Mouse (Mus musculus): ENCODE measurements around the gene Amz1.
A peak's percentile ranks its signal among the peaks of the same experiment; 100 is the strongest.

The Amz1 gene

DNA sequence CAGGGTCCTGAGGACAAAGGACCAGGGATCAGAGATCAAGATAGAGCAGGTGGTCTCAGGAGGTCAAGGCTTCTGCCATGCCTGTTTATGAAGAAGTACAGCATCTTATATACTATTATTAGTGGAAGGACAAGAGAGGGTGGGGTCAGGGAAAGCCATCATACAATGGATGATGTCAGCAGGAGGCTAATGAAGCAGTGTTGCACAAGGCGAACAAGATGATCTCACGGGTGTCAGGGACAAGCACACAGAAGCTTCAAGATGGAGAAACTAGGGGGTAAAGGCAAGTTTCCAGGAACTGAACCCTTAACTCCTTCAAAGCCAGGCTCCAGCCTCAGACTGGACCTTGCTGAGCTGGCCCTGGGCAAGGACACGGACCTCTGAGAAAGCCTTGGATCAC, 1.8 kb upstream of the Amz1 start:
- DNase-seq (ENCODE audit: low read depth, low spot score): no peak

DNA sequence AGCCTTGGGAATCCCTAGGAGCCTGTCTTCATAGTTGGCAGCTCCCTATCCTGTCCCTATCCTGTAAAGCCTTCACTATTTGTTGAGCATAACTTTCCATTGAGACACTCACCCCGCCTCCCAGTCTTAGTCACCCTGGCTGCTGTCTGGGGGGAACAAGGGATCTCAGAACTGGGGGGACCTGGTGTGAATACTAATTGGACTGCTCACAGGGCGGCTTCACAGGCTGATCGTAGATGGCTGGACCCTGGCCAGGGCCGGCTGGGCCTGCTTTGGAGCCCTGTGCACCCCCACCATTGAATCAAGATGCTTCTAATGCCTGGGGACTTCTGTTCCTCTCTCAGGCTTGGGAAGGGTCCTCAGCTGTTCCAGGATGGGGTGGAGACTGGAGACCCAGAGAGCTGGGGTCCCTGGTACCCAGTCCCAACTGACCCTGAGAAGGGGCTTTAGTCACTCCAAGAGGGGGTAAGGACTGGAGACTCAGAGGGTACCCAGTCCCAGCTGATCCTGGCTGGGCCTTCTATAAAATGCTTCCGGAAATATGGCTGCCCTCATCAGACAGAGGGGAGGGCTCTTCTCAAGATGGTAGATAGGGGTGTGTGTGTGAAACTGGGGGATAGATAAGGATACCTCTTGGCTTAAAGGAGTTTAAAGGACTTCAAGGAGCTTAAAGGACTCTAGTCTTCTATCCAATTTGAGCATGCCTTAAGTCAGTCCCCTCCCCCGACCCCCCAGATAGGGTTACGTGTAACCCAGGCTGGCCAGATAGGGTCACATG, 2.3 kb downstream of the Amz1 start:
- no peak for DNase-seq (ENCODE audit: low read depth, low spot score)

DNA sequence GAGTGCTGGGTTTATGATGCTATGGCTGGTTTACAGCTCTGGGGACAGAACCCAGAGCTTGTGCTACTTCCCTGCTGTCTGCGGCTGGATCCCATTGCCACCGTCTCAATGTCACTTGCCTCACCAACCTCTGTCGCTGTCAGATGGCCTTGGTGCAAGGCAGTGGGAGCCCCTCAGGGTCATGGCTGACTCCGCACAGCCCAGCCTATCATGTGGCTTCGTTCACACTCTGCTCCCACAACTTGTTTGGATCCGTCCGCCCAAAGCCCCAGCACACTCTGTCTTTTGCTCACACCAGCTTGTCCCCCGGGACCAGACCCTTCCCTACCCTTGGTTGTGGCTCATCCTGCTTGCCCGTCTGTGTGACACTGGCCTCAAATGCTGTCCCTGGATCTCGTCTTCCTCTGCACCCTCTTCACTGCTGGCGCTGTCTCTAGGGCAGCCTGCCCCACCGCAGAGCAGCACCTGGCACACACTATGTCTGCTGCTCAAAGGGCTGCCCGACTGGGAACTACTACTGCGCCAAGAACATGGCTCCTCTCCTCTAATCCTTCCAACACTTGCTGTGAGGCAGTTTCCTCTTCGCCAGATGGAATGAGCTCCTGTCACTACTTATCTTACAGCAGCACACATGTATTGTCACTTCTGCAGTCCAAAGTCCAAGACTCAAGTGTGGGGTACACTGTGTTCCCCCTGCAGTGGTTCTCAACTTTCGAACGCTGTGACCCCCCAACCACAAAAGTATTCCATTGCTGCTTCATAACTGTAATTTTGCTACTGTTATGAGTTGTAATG, 3.2 kb downstream of the Amz1 start:
- no peak for DNase-seq (ENCODE audit: low read depth, low spot score)

DNA sequence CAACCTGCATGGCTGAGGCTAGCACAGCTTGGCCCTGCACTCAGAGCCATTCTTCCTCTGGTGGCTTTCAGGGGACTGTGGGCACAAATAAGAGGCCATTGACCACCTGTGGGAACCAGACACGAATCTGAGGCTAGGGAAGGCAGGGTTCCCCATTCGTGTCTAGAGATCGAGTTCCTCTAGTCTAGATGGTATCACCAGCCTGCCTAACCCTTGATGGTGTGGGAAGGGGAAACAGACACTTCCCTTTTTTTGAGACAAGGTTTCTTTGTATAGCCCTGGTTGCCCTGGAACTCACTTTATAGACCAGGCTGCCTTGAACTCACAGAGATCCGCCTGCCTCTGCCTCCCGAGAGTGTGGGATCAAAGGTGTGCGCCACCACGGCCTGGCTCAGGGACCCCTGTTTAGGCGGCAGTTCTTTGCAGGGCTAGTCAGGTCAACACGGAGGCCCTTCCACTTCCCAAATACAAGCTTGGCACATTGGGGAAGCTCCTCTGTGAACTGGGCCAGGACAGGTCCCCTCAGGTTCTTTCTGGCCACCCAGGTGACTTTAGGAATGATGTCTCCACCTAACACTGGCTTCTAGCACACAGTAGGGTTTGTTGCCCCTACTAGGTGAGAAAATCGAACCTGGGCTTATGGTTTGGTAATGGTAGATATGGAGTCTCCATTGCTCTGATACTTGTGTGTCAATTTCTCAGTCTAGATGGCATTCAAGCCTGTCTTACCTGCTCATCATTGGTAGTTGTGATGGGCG, 7.3 kb downstream of the Amz1 start:
- DNase-seq (ENCODE audit: low read depth, low spot score): no peak

DNA sequence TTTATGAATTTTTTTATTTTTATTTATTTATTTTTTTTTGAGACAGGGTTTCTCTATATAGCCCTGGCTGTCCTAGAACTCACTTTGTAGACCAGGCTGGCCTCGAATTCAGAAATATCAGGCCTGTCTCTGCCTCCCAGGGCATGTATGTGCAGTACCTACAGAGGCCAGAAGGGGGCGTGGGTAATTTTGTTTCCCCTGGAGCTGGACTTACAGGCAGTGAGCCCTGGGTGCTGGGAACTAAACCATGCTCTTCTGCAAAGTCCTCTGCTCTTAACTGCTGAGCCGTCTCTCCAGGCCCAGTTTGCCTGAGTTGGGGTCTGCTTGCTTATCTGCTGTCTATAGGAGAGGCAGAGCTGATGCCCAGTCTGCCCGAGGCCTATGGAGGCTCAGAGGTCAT, 8.3 kb downstream of the Amz1 start:
- DNase-seq (ENCODE audit: low read depth, low spot score): peak; percentile 47

DNA sequence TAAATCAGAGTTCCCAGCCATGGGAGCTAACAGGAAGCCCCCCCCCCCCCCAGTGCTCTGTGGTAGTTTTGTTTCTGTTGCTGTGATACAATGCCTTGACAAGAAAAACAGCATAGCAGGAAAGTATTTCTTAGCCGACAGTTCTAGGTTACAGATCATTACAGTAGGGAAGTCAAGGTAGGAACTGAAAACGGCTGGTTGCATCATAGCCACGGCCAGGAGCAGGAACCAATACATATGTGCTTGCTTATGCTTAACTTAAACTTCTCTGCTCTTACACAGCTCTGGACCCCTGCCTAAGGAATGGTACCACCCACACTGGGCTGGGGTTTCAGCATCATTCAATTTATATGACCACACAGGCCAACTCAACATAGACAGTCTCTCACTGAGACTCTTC, 9.4 kb downstream of the Amz1 start:
- no peak for DNase-seq (ENCODE audit: low read depth, low spot score)

DNA sequence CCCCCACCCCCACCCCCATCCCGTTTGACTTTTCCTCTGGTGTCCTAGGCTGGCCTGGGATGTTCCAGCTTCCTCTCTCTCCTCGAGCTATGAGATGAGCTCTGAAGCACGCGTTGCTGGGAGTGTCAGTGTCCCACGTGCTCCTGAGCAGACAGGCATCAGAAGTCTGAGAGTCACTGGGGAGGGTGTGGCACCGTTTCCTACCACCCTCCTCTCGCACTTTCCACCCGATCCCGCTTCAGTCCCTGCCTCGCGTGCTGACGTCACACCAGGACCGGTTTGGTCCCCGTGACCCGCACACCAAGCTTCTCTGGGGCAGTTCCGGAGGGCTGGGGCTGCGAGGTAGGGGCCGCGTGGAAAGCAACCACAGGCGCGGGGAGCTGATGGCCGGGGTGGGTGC, 11.4 kb downstream of the Amz1 start:
- no peak for DNase-seq (ENCODE audit: low read depth, low spot score)

DNA sequence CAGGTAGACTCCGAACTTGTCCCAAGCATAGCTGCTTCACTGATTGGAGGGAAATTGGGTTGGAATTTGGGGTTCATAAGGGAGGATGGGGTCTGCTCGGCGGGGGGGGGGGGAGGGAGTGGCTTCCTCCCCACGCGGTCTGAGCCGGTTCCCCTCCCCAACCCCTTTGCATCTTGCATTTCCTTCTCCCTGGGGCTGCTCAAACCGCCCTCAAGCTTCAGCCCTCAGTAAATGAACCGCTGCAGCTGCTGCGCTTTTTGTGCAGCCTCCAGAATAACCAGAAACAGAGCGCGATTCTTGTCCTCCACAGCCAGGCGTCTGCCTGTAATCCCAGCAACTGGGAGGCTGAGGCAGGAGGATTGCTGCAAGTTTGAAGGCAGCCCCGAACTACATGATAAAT, 12.2 kb downstream of the Amz1 start:
- no peak for DNase-seq (ENCODE audit: low read depth, low spot score)

DNA sequence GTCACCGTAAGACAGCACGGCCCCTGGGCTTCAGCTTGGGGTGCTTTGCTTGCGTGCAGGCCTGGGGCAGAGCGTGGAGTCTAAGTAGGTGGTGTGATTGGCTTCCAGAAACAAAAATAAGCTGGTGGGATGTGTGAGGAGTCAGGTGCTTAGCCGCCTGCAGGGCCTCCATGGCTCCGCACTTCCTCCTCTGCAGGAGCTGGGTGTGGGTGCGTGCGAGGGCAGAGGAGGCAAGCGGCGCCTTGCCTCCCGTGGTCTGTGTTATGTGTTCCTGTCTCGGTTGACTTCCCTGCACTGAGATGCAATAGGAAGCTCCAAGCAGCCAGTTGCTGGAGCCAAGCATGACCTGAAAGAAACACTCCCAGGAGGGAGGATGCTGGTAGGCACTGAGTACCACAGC, 15.9 kb downstream of the Amz1 start:
- DNase-seq (ENCODE audit: low read depth, low spot score): no peak

DNA sequence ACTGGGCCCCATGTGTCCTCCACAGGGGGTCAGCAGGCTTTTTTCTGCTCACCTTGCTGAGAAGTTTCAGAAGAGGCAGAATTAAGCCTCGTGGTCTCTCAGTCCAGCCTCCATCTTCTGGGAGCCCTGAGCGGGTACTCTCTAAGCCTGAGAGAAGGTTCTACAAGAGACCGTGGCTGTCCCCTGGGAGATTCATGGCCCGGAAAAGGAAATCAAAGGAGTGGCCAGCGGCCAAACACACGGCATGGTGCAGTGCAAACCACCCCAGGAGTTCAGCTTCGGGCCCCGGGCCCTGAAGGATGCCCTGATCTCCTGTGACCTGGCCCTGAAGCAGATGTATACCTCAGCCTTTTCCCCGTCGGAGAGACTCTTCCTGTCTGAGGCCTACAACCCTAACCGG, 17.1 kb downstream of the Amz1 start:
- no peak for DNase-seq (ENCODE audit: low read depth, low spot score)

DNA sequence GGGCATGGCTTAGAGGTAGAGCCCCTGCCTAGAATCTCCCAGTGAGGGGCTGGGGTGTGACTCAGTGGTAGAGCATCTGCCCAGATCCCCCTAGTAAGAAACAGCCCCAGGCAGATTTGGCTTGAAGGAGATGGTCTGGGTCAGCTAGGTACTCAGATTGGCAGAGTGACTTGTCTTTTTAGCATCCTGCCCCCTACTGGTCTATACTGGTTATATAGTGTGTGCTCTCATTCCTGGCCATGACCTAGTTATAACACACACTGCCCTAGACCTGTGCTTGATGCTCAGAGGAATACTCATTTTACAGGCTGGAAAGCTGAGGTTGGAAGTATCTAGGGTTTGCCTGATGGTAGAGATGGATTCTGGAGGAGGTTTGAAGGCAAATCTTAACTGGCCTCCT, 17.9 kb downstream of the Amz1 start:
- peak; percentile 59 for DNase-seq (ENCODE audit: low read depth, low spot score)

DNA sequence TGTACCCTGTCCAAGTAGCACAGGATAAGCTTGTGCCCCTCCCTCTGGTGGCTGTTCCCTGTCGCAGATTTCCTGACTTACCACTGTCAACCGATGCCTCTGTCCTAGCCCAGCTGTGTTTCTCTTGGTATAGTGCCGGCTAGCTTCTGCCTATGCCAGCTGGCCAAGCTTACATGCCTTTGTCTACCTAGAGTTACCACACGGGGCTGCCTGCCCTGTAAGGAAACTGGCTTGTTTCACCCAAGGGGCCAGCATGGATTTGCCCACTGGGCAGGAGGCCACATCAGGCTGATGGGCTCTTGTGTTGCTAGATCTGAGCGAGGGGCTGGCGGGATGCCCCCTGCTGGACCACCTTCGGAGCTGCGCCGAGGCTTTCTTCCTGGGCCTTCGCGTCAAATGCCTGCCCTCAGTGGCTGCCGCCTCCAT, 19.8 kb downstream of the Amz1 start:
- no peak for DNase-seq (ENCODE audit: low read depth, low spot score)

DNA sequence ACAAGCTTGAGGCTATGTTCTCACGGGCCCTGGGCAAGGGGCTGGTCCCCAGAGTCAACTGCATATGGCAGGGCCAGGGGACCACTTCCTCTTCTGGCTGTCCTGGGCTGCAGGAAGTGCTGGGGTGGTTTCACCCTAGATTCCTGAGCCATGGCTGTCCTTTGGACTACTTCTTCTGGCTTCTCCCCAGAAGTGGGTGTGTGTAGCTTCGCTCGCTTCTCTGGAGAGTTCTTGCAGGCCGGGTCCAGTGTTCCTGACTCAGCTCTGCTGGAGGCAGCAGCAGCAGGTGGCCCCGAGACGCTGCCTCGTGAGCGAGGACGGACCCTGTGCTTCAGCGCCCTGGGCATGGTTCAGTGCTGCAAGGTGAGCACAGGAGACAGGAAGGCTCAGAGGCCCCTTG, 24.5 kb downstream of the Amz1 start:
- peak; percentile 43 for DNase-seq (ENCODE audit: low read depth, low spot score)

DNA sequence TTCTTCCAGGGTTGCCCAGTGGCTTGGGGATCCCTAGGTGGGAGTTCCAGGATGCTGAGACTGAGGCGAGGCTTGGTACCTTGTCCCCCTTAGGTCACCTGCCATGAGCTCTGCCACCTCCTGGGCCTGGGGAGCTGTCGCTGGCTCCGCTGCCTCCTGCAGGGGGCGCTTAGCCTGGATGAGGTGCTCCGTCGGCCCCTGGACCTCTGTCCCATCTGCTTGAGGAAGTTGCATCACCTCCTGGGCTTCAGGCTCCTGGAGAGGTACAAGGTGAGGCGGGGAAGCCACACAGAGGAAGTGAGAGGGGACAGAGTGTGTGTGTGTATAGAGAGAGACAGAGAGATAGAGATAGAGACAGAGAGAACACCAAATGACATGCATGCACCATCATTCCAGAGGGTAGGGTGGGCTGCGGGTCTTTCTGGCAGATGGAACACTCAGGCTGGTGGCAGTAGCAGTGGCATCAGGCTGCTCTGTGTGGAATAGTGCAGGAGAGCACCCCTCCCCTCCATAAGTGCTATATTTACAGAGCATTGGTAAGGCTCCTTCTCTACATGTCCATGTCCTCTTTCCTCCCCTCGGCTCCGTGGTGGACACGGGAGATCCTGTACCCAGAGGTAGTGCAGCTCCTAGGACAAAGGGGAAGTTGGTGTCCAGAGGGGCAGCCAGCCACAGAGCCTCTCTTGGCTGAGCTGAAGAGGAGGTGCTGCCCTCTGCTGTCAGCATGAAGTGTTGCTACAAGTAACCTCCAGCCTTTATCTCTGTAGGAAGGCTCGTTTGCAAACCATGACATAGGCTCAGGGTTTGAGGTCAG, 25.3 kb downstream of the Amz1 start:
- peak; percentile 92 for DNase-seq (ENCODE audit: low read depth, low spot score)

DNA sequence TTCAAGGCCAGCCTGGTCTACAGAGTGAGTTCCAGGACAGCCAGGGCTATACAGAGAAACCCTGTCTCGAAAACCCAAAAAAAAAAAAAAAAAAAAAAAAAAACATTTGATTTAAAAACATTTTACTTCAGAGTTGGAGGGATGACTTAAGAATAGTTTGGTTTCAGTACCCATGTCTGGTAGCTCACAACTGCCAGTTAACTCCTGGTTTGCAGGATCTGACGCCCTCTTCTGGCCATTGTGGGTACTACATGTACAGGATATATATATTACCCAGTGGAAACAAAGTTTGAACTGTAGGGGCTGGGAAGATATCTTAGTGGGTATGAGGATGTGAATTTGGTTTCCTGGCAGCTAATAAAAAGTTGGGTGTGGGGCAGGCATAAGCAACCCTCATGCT, 27.0 kb downstream of the Amz1 start:
- peak; percentile 56 for DNase-seq (ENCODE audit: low read depth, low spot score)

DNA sequence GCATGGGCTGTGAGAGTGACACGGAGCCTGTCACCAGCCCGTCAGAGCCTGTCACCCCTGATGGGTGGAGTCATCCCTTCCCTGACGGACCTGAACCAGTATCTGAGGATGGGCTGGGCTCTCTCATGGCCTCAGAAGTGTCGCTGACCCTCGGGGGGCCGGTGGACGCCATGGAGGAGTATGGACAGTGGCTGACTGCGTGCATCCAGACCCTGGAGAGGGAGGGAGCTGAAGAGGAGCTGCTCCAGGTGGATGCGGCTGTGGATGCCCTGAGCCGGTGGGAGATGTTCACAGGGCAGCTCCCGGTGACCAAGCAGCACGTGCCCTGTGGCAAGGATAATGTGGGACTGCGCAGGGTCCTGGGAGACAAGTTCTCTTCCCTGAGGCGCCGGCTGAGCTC, 28.1 kb downstream of the Amz1 start:
- no peak for DNase-seq (ENCODE audit: low read depth, low spot score)

DNA sequence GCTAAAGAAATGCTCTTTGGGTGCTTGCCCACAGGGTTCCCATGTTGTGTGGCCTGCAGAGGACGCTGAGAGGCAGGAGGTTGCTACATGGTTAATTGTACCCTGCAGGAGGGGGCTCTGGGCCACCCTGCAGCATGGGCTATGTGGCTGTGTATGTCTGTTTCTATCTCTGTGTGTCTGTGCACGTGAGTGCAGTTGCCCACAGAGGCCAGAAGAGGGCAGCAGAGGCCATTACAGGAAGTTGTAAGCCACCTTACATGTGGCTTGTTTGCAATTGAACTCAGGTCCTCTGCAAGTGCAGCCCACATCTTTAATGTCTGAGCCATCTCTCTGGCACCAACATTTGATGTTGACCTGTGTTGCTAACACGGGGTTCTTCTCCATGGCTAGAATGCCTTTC, 28.7 kb downstream of the Amz1 start:
- DNase-seq (ENCODE audit: low read depth, low spot score): peak; percentile 44

DNA sequence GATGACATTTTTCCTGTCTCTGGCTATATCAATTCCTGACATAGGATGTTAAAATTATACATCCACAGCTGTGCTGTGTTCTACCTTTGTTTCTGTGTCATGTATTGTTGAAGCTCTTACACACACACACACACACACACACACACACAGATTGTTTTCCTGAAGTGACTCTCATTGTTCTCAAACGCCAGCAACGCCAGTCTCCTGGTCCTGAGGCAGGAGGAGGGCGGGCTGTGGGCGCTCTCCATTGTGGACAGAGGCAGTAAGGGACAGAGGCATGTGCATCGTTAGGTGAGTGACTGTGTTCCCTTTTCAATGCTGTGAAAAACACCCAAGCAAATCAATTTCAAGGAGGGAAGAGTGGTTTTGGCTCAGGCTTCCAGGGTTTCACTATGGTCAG, 29.3 kb downstream of the Amz1 start:
- DNase-seq (ENCODE audit: low read depth, low spot score): no peak

DNA sequence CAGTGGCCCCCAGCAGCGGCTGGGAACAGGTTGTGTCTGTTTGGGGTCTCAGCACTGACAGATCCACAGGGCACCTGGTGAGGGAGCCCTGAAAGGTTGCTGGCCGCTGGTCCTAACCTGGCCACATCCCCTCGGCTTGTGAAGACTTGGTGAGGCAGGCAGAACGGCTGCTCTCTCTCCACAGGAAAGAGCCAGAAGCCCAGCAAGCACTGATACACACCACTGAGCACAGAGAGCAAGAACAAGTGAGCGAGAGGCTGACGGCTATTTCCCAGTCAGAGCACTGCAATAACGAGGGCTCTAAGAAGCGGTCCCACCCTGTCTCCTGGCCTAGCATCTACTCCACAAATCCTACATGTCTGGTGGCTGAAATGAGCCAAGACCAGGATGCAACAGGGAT, 34.9 kb downstream of the Amz1 start:
- no peak for DNase-seq (ENCODE audit: low read depth, low spot score)

DNA sequence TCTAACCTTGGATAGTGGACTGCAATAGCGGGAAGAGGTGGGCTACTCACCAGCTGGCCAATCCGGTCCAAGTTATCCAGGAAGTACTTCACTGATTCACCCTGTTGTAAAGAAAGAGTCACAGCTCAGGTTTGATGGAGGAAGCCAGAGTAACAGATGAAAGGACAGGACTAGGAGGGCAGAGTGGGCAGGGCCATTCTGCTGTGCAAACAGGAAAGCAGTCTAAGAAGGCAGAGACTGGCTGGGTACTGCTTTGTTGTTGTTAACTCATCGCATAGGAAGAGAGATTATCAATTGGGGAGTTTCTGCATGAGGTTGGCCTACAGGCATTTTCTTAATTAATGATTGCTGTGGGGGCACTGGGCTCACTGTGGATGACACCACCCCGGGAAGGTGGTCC, 38.6 kb downstream of the Amz1 start:
- no peak for DNase-seq (ENCODE audit: low read depth, low spot score)

DNA sequence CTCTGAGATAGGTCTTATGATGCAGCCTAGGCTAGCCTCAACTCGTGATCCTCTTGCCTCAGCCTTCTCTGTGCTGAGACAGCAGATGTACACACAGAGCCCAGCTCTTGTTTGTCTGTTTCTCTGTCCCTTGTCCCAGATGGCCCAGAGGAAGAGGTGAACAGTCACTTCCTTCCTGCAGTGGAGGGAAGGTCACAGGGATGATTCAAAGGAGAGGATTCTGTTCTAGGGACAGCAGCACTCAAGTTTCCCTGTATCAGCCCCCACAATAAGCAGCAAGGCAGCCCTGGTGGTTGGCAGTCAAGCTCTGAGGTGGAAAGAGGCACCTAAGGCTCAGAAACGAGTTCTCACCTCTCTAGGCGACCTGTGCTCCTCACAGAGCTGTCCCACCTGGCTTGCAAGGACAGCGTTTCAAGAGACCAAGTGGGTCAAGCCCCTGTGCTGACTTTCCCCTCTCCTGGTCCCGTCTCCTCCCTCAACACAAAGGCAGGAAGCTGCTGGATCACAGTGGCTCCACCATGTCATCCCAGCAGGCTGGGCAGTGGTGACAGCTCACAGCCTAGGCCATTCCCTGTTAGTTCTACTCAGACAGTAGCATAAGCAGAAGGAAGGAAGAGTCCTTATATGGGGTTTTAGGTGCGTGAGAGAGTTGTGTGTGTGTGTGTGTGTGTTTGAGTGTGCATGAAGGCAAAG, 41.1 kb downstream of the Amz1 start:
- no peak for DNase-seq (ENCODE audit: low read depth, low spot score)

All from 3T3-L1 (cell line).